Mouse (Mus musculus) cerebellum, postnatal 25 days (tissue): ENCODE measurements at regions not wholly inside any gene's neighbourhood (a gene's known extent, or its start where the extent isn't known, plus 50 kb on each side); places are given as distances from the start of the nearest gene placed in this dataset.

ENCODE experiments used
- DNase-seq, 2 experiments: peaks; one replicate each; pipeline ENCODE4 v3.0.0; 2021; ENCODE audit warnings: mixed read lengths in 2 of 2

DNA sequence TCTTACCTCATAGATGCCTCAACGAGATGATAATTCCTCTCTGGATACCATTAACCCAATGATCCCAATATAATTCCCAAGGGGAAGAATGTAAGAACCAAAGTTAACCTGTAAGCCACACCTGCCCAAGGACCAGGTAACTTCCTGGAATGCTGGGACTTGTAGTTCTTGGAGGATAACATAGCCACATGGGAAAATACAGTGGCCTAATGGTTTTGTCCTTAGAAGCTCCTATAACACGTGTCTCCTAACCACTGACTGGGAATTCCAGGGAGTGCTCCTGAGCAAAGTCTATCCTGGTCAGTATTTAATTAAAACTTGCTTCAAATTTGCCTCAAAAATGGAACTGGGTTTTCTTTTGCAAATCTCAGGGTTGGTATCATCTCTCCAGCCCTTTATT lies 119.9 kb downstream of the Evx1 start:
- no peak for DNase-seq

- DNase-seq = no peak
Measured at GRCm38 (mm10) chr6:52434771-52435170, 121.5 kb downstream of the Evx1 start.

DNA sequence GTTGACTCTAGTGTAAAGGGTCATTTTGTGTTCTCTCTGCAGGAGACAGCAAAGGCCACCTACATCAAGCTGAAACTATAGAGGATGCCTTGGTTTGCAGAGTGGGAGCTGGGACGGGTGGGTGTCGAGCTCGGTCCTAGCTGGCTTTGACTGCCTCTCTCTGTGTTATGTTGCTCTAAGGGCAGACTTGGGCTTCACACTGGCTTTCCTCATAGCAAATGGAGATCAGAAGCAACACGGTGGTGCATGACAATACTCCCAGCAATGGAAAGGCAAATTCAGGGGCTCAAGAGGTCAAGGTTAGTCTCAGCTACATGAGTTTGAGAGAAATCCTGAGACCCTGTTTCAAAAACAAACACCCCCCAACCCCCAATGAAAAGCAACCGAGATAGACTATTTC lies 122.1 kb downstream of the Evx1 start:
- no peak for DNase-seq

GRCm38 (mm10) chr6:52438366-52438765 lies 125.1 kb downstream of the Evx1 start:
- no peak for DNase-seq

- DNase-seq = no peak
Measured at GRCm38 (mm10) chr6:52439204-52439603, 125.9 kb downstream of the Evx1 start.

DNA sequence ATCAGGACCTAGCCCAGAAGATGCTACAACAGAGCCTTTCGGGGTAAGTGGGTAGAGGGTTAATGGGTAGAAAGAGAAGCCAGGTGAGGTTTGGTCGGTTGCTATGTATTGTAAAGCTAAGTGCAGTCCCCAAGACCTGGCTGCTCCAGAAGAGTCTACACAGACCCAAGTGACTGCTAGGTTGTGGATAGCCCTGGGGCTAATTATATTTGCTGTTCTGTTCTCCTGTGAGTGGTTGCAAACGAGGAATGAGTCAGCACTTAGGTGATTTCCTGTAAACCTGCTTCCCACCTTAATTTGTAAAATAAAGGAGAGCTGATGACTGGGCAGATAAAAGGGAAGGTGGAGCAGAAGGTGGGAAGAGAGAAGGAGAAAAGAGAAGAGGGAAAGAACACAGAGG lies 126.9 kb downstream of the Evx1 start:
- DNase-seq = no peak

- DNase-seq = no peak
Measured at GRCm38 (mm10) chr6:52443112-52443984, 130.1 kb downstream of the Evx1 start.

- DNase-seq = no peak
Measured at GRCm38 (mm10) chr6:52458828-52459227, 145.5 kb downstream of the Evx1 start.

DNA sequence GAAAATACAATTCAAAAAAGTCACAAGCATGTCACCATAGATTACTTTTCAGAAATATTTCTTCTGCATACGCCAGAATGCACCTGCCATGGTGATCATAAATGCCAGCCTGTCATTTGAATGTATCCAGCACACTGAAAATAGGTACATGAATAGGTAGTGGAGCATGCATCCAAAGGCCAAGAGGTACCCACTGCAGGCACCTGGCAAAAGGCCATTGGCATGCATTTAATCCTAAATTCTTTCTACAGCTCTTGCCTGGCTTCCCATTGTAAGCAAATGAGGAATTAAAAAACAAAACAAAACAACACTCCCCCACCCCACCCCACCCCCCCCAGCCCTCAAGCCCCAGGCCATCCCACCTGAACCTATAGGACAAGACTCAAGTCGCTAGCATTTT lies 147.9 kb downstream of the Evx1 start:
- DNase-seq = peak; percentile 8 to 50

GRCm38 (mm10) chr6:52463369-52463768 lies 150.1 kb downstream of the Evx1 start:
- DNase-seq = no peak

DNA sequence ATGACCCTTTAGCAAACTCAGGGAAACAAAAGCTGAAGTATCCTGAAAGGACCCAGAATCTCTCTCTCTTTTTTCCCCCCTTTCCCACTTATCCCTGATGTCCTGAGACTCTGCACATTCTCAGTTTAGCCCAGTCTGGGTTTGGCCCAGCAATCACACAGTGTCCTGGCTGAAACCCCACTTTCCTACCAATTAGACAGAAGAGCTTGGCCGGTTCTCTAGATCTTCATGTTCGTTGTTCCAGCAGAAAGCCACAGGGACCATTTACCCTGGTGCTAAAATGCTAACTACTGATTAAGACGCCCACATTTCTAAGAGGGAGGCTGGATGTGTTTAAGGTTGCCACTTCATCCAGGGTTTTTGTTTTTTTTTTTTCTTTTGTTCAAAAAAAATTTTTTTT lies 151.3 kb downstream of the Evx1 start:
- DNase-seq = no peak

- no peak for DNase-seq
Measured at GRCm38 (mm10) chr6:52465834-52466525, 152.7 kb downstream of the Evx1 start.

- DNase-seq = no peak
Measured at GRCm38 (mm10) chr6:52470831-52471230, 157.5 kb downstream of the Evx1 start.

DNA sequence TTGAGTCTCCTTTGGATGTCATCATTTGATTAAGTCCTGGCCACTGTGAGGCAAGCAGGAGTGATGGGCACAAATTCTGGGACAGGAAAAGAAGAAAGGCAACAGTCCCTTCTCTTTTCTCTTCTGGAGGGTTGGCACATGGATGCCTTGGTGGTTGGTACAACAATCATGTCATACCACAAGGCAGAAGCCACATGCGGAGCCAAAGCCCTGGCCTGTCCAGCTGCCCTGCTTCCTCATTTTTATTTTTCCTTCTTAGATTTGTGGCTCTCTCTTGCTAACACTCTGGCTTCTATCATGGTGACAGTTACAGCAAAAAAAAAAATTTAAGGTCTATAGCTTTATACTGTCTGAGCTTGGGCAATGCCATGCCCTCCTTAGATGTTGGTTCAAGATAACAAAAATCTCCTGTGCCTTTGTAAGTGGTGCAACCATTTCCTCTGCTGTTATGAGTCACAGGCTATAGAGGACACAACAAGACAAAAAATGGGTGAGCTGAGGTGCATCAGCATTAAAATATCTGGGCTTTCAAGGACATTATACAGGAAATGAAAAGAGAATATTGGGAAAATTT lies 158.2 kb downstream of the Evx1 start:
- no peak for DNase-seq

- DNase-seq = no peak
Measured at GRCm38 (mm10) chr6:52472008-52472407, 158.7 kb downstream of the Evx1 start.

DNA sequence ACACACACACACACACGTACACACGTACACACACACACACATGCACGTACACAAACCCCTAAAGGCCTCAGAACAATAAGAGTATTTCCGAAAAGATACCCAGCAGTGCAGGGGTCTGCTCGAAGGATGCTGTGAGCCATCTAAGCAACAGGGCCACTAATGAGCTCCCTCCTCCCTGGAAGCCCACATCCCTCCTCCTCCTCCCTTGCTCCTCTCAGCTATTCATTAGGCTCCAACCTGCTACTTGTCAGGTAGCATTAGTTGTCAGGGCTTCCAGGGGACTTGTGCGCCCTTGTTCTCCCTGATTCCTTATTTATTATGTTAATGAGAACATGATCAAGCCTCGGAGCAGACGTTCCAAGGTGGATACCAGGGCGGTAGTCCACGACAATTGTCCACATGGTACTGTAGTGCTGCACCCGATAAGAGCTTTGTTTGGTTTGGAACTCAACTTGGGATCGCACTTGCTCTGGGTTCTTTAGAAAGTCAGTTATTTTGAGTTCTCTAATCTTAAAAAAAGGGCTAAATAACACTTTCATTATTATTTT lies 159.8 kb downstream of the Evx1 start:
- DNase-seq = no peak

- no peak for DNase-seq
Measured at GRCm38 (mm10) chr6:52473924-52474323, 160.6 kb downstream of the Evx1 start.

- DNase-seq = no peak
Measured at GRCm38 (mm10) chr6:52475676-52476075, 162.4 kb downstream of the Evx1 start.

DNA sequence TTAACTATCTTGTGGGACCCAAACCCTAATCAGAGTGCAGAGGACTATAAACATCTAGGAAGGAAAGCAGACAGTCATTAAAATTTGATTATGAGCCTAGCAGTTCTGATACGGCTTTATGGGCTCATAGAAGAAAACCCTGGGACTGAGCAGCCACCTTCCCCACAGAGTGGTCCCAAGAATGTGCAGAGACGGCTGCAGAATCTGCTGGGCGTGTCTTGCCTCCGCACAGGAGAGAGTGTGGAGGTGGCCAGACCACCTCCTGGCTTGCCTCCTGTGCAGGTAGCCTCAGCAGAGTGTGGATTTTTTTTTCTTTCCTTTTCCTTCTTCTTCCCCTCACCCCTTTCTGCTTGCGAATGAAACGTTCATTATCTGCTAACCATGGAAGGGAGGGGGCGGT lies 163.3 kb downstream of the Hibadh start:
- DNase-seq = no peak

- no peak for DNase-seq
Measured at GRCm38 (mm10) chr6:52477380-52477779, 162.8 kb downstream of the Hibadh start.

DNA sequence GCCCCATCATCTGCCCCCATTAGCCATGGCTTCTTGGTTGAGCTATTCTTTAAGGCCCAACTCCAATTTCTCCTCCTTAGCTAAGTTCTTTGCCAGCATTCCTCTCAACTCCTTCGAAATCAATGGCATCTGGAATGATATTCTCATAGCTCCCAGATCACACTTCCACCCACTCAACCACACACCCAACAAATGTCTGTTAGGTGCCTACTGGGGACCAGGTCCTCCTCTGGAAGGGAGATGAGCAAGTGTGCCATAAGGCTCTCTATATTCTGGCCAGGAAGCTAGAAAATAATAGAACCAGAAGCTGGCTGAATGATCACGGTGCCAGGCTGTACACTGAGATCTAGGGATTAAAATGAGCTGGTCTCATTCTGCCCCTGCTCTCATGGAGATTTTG lies 161.6 kb downstream of the Hibadh start:
- no peak for DNase-seq

DNA sequence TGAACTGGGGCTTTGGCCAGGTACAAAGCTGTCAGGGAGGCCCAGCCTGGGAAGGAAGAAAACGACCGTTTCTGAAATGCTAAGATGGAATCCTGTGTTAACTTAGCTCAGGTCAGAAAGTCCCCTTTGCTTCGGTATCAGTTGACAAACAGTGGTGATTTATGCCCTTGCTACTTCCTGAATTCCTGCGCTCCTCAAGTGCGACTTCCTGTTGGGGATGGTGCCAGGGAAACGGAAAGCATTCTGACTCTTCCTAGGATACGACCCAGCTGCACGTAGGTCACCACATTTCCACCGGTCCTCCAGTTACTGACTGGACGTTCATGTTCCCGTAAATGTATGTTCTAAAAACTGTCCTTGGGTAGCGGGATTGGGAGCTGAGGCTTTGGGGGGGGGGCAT lies 161.0 kb downstream of the Hibadh start:
- no peak for DNase-seq

GRCm38 (mm10) chr6:52481975-52482374 lies 158.2 kb downstream of the Hibadh start:
- no peak for DNase-seq

DNA sequence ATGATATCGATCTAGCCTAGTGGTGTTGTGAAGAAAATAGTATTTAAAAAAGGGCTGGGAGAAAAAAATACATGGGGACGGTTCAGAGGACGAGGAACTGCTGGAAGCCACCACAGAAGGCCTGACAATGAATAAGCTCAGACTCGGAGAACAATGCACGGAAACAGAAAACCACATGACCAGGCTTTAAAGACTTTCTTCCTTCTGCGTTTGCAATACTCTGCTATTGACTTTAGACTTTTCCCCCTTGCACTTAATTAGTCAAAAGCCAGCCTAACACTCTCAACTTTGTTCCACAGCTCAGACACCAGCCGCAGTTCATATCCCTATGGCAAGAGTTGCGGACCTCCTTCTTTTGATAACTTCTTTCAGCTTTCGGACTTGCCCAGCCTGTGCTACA lies 154.0 kb downstream of the Hibadh start:
- DNase-seq = no peak
